Mouse (Mus musculus) limb, embryonic 11.5 days (tissue): ENCODE data around the gene Dcun1d1. TPM values are rescaled to one million over a fixed set of nuclear protein-coding genes. Genes with fewer than 3 reads are reported as not detected.

ENCODE experiments used
- ATAC-seq: fragments of 200-750 bp; cut with Nextera tagmentation; 2 replicates; pipeline ENCODE4 v1.8.0; 2017; ENCODE audit warnings: low read depth; ENCODE audit not compliant: insufficient number of reproducible peaks, low FRiP score, low TSS enrichment
- DNase-seq: peaks from one replicate; pipeline ENCODE4 v3.0.0-alpha.2; 2015; ENCODE audit warnings: low spot score
- H3K27ac ChIP-seq: fragments of 300-500 bp; sonication (generic); replicated peaks from 2 replicates; pipeline ENCODE4 v1.5.1; 2014; ENCODE audit warnings: low read depth, mild to moderate bottlenecking, low read length
- H3K27me3 ChIP-seq: fragments of 300-500 bp; sonication (generic); 2 replicates; pipeline ENCODE4 v1.6.1; 2014; ENCODE audit warnings: mild to moderate bottlenecking, low read length, mixed read lengths; ENCODE audit not compliant: control insufficient read depth, insufficient read depth
- H3K36me3 ChIP-seq: fragments of 300-500 bp; sonication (generic); 2 replicates; pipeline ENCODE4 v1.6.1; 2014; ENCODE audit warnings: mild to moderate bottlenecking, low read length, moderate library complexity, mixed read lengths; ENCODE audit not compliant: control insufficient read depth, insufficient read depth
- H3K4me1 ChIP-seq: fragments of 300-500 bp; sonication (generic); 2 replicates; pipeline ENCODE4 v1.6.1; 2014; ENCODE audit warnings: low read length, mixed read lengths; ENCODE audit not compliant: control insufficient read depth, insufficient read depth
- H3K4me2 ChIP-seq: fragments of 300-500 bp; sonication (generic); 2 replicates; pipeline ENCODE4 v1.6.1; 2014; ENCODE audit warnings: low read depth, mild to moderate bottlenecking, moderate library complexity; ENCODE audit not compliant: severe bottlenecking
- H3K4me3 ChIP-seq: fragments of 300-500 bp; sonication (generic); 2 replicates; pipeline ENCODE4 v1.5.1; 2014; ENCODE audit warnings: low read depth, low read length
- H3K9ac ChIP-seq: fragments of 300-500 bp; sonication (generic); 2 replicates; pipeline ENCODE4 v1.6.1; 2014; ENCODE audit warnings: mild to moderate bottlenecking, low read length
- H3K9me3 ChIP-seq: fragments of 300-500 bp; sonication (generic); 2 replicates; pipeline ENCODE4 v1.6.1; 2016; ENCODE audit warnings: low read length; ENCODE audit not compliant: control insufficient read depth
- WGBS: fragments of 180-500 bp; shearing (Covaris S2); extraction: QIAGEN DNeasy Blood & Tissue Kit; methylation state at CpG from one replicate; pipeline ENCODE4 v1.1.7; 2014; 5-methylcytosine and 5-hydroxymethylcytosine counted together
- polyA plus RNA-seq: library from polyadenylated mRNA; unstranded; fragments of >200 nt; fragmentation: Nextera tagmentation; extraction: Ambion mirVana; gene quantifications from 2 replicates; pipeline ENCODE4 v1.2.1, GENCODE M21; 2014

The Dcun1d1 gene
- polyA plus RNA-seq, result 100 and 102 TPM in 2 replicates

GRCm38 (mm10) chr3:35937345-35937744 is at the start of gene Dcun1d1:
TSS of gene Dcun1d1 (minus strand) at chr3:35937445.
- Histone ChIP-seq H3K27me3 (no peaks in the 10 kb centered on the region), H3K9me3 (no peaks in the 10 kb centered on the region), H3K4me1 (no peaks in the 10 kb centered on the region), H3K27ac (no peak within 1 kb of the TSS), H3K4me3 (no peak within 1 kb of the TSS), H3K36me3 (no peaks in the 10 kb centered on the region), H3K4me2 (no peak within 1 kb of the TSS), H3K9ac (no peak within 1 kb of the TSS)
- 93% methylated on average over 6 of the region's 6 CpGs for WGBS
- DNase-seq, result no peak
- ATAC-seq, result no peak

GRCm38 (mm10) chr3:35986266-35986665 is 49.0 kb upstream of the Dcun1d1 start:
- Histone ChIP-seq H3K36me3 (peaks cover 4% of the 10 kb centered on the region; the same call in 1 of the 2 replicates), H3K27ac (no peak overlapping the region), H3K4me1 (no peaks in the 10 kb centered on the region), H3K9ac (no peak overlapping the region), H3K4me3 (no peak overlapping the region), H3K27me3 (no peaks in the 10 kb centered on the region), H3K4me2 (no peak overlapping the region), H3K9me3 (no peaks in the 10 kb centered on the region)
- DNase-seq (no peak), ATAC-seq (no peak)
- WGBS, result 92% methylated on average over 6 of the region's 6 CpGs

GRCm38 (mm10) chr3:35973551-35973950 is 36.3 kb upstream of the Dcun1d1 start:
- Histone ChIP-seq H3K9me3 (no peaks in the 10 kb centered on the region), H3K4me2 (no peak overlapping the region), H3K9ac (no peak overlapping the region), H3K27me3 (no peaks in the 10 kb centered on the region), H3K4me3 (no peak overlapping the region), H3K36me3 (no peaks in the 10 kb centered on the region; the same call in 1 of the 2 replicates), H3K4me1 (no peaks in the 10 kb centered on the region), H3K27ac (no peak overlapping the region)
- peak; percentile 49 for DNase-seq
- whole genome bisulfite sequencing, result 77% methylated on average over 7 of the region's 7 CpGs
- no peak for ATAC-seq

GRCm38 (mm10) chr3:35972985-35973384 is 35.7 kb upstream of the Dcun1d1 start:
- Histone ChIP-seq H3K27ac (no peak overlapping the region), H3K9me3 (no peaks in the 10 kb centered on the region), H3K4me3 (no peak overlapping the region), H3K4me1 (no peaks in the 10 kb centered on the region), H3K27me3 (no peaks in the 10 kb centered on the region), H3K36me3 (no peaks in the 10 kb centered on the region; the same call in 1 of the 2 replicates), H3K4me2 (no peak overlapping the region), H3K9ac (no peak overlapping the region)
- DNase-seq (peak; percentile 32), ATAC-seq (no peak)
- WGBS, result 87% methylated on average over 4 of the region's 4 CpGs

GRCm38 (mm10) chr3:35971149-35971548 is 33.9 kb upstream of the Dcun1d1 start:
- WGBS, result 94% methylated on average over 12 of the region's 12 CpGs
- H3K27me3 ChIP-seq, result no peaks in the 10 kb centered on the region
- no peaks in the 10 kb centered on the region; the same call in 1 of the 2 replicates for H3K36me3 ChIP-seq
- no peak overlapping the region for H3K4me3 ChIP-seq
- H3K27ac ChIP-seq, result no peak overlapping the region
- H3K9me3 ChIP-seq, result no peaks in the 10 kb centered on the region
- no peak overlapping the region for H3K4me2 ChIP-seq
- H3K9ac ChIP-seq, result no peak overlapping the region
- H3K4me1 ChIP-seq, result no peaks in the 10 kb centered on the region
- DNase-seq (no peak), ATAC-seq (no peak)

GRCm38 (mm10) chr3:35970441-35970840 is 33.2 kb upstream of the Dcun1d1 start:
- no peaks in the 10 kb centered on the region for H3K9me3 ChIP-seq
- ATAC-seq (no peak), DNase-seq (no peak)
- H3K36me3 ChIP-seq, result no peaks in the 10 kb centered on the region; the same call in 1 of the 2 replicates
- no peaks in the 10 kb centered on the region for H3K4me1 ChIP-seq
- no peaks in the 10 kb centered on the region for H3K27me3 ChIP-seq
- no peak overlapping the region for H3K9ac ChIP-seq
- no peak overlapping the region for H3K27ac ChIP-seq
- WGBS, result 91% methylated on average over 4 of the region's 4 CpGs
- no peak overlapping the region for H3K4me3 ChIP-seq
- H3K4me2 ChIP-seq, result no peak overlapping the region

- ATAC-seq (no peak), DNase-seq (no peak)
- no peaks in the 10 kb centered on the region for H3K27me3 ChIP-seq
- peaks cover 2% of the 10 kb centered on the region; the same call in 1 of the 2 replicates for H3K36me3 ChIP-seq
- no peak overlapping the region for H3K9ac ChIP-seq
- H3K4me1 ChIP-seq, result no peaks in the 10 kb centered on the region
- no peaks in the 10 kb centered on the region for H3K9me3 ChIP-seq
- no peak overlapping the region for H3K4me2 ChIP-seq
- H3K4me3 ChIP-seq, result no peak overlapping the region
- no peak overlapping the region for H3K27ac ChIP-seq
- WGBS, result 90% methylated on average over 8 of the region's 8 CpGs
These were observed 30.2 kb upstream of the Dcun1d1 start for GRCm38 (mm10) chr3:35967366-35967921.

- Histone ChIP-seq H3K27me3 (no peaks in the 10 kb centered on the region), H3K27ac (no peak overlapping the region), H3K9me3 (no peaks in the 10 kb centered on the region), H3K9ac (no peak overlapping the region), H3K4me3 (no peak overlapping the region), H3K4me2 (no peak overlapping the region), H3K4me1 (no peaks in the 10 kb centered on the region), H3K36me3 (peaks cover 2% of the 10 kb centered on the region; the same call in 1 of the 2 replicates)
- DNase-seq, result no peak
- no peak for ATAC-seq
- WGBS, result 97% methylated on average over 2 of the region's 2 CpGs
These were observed 29.2 kb upstream of the Dcun1d1 start for GRCm38 (mm10) chr3:35966493-35966892.

GRCm38 (mm10) chr3:35964928-35965327 is 27.7 kb upstream of the Dcun1d1 start:
- DNase-seq (no peak), ATAC-seq (no peak)
- no peak overlapping the region for H3K4me2 ChIP-seq
- H3K4me3 ChIP-seq, result no peak overlapping the region
- no peak overlapping the region for H3K9ac ChIP-seq
- no peak overlapping the region for H3K27ac ChIP-seq
- H3K36me3 ChIP-seq, result peaks cover 4% of the 10 kb centered on the region; the same call in 1 of the 2 replicates
- 92% methylated on average over 4 of the region's 4 CpGs for WGBS
- no peaks in the 10 kb centered on the region for H3K9me3 ChIP-seq
- H3K27me3 ChIP-seq, result no peaks in the 10 kb centered on the region
- H3K4me1 ChIP-seq, result no peaks in the 10 kb centered on the region
